Comparison of ENCODE assay signal across 17 mouse cellular contexts in the genomic region with DNA sequence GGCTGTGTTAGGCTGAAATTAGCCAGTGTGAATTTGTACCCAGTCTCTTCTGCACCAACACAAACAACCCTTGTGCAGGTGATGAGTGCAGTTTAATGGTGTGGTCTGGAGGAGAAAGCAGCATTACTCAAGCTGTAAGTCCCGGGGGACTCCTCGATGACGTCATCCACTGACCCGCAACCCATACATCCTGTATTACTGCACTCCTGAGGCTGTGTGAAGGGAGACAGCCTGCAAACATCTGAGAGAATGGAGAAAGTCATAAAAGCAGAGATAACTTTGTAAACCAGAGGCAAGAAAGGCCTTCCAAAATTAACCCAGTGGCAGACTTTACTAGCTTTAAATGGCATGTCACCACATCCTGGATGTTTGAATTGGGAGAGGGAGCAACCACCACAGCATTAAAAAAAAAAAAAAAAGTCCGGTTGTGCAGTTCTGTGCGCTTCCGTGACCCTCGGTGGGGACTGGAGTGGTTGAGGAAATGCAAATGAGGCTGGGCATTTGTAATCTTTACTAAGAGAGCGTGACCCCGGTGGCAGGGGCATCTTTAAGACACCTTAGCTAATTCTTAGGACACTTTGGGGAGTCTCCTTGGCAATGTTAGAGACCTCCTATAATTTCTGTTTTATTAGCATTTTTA. TPM values are rescaled to one million over a fixed set of nuclear protein-coding genes. Genes with fewer than 3 reads are reported as not detected.
DNase-seq lines count a peak whose midpoint lies in the region; ATAC-seq and TF ChIP-seq lines count a peak whose summit lies in the region.
"Had no signal": no experiment of that assay in that cellular context is flagged by ENCODE, and none has a peak within 500 bp of the region (broad histone marks: within the 10 kb centered on the region; RNA-seq: fewer than 3 reads in every experiment).

No protein-coding gene starts in this region.

- intact Hi-C loops in heart, postnatal 14 days (cut with DNase I): no loop called here

- H3K9me3 ChIP-seq in heart, embryonic 13.5 days: no peaks in the 10 kb centered on the region
- no peaks in the 10 kb centered on the region for H3K9me3 ChIP-seq in midbrain, postnatal 0 days (ENCODE audit: low read length)
- H3K9me3 ChIP-seq: embryonic facial prominence, embryonic 13.5 days; G1E; heart, embryonic 15.5 days; neural tube, embryonic 12.5 days had no signal

- no peak for ATAC-seq in heart, embryonic 13.5 days (ENCODE audit: extremely low read depth, insufficient number of reproducible peaks, low FRiP score, low TSS enrichment)
- no peak for ATAC-seq in midbrain, postnatal 0 days (ENCODE audit: low FRiP score)
- ATAC-seq: intestine, embryonic 16.5 days had no signal

- TF ChIP-seq CTCF in midbrain, postnatal 0 days (IDR thresholded peaks at IDR 0.05): no peak

- WGBS in heart, embryonic 13.5 days: 46% methylated on average over 10 of the region's 10 CpGs
- 62% methylated on average over 10 of the region's 10 CpGs for WGBS in midbrain, postnatal 0 days

- no peak for DNase-seq in heart, postnatal 14 days
- peak; percentile 78 for DNase-seq in A20 (ENCODE audit: low read depth, low spot score)
- peak; percentile 47 for DNase-seq in c-Kit-positive CD71-negative TER-119-negative erythroid progenitor cells, embryonic 14.5 days (ENCODE audit: low read depth)
- peak; percentile 66 to 67 for DNase-seq in spleen, adult 18-20 months
- DNase-seq in adrenal gland, postnatal 14 days: no peak
- no peak for DNase-seq in adrenal gland, postnatal 10 days
- no peak for DNase-seq in midbrain, postnatal 0 days (ENCODE audit: low spot score)
- DNase-seq: adrenal gland, adult 8-10 months; right cerebral cortex, postnatal 14 days had no signal

- H3K27ac ChIP-seq in heart, embryonic 13.5 days (replicated peaks): 0 out of 2 replicates have a peak overlapping the region, but pooled peaks have one; percentile 25
- no peak overlapping the region for H3K27ac ChIP-seq in midbrain, postnatal 0 days (ENCODE audit: low read depth, low read length)
- H3K27ac ChIP-seq: embryonic facial prominence, embryonic 13.5 days; heart, embryonic 15.5 days; liver, embryonic 14.5 days; neural tube, embryonic 12.5 days had no signal

- no peak overlapping the region for H3K9ac ChIP-seq in heart, embryonic 13.5 days
- H3K9ac ChIP-seq in midbrain, postnatal 0 days (replicated peaks; ENCODE audit: low read length, poor library complexity, severe bottlenecking): no peak overlapping the region
- H3K9ac ChIP-seq: embryonic facial prominence, embryonic 13.5 days; heart, embryonic 15.5 days; liver, embryonic 14.5 days; neural tube, embryonic 12.5 days had no signal

- H3K4me2 ChIP-seq in heart, embryonic 13.5 days: no peak overlapping the region
- H3K4me2 ChIP-seq in midbrain, postnatal 0 days (ENCODE audit: low read depth, low read length, poor library complexity, severe bottlenecking): no peak overlapping the region
- H3K4me2 ChIP-seq: embryonic facial prominence, embryonic 13.5 days; heart, embryonic 15.5 days; neural tube, embryonic 12.5 days had no signal

- no peaks in the 10 kb centered on the region for H3K27me3 ChIP-seq in heart, embryonic 13.5 days (replicated peaks)
- no peaks in the 10 kb centered on the region for H3K27me3 ChIP-seq in midbrain, postnatal 0 days (ENCODE audit: insufficient read depth, low read length)
- H3K27me3 ChIP-seq: embryonic facial prominence, embryonic 13.5 days; heart, embryonic 15.5 days; neural tube, embryonic 12.5 days had no signal

- no peak overlapping the region for H3K4me3 ChIP-seq in heart, embryonic 13.5 days
- no peak overlapping the region for H3K4me3 ChIP-seq in midbrain, postnatal 0 days (ENCODE audit: low read depth, low read length)
- H3K4me3 ChIP-seq: embryonic facial prominence, embryonic 13.5 days; heart, embryonic 15.5 days; megakaryocyte, embryonic 14.5 days; neural tube, embryonic 12.5 days had no signal

- no peaks in the 10 kb centered on the region for H3K36me3 ChIP-seq in heart, embryonic 13.5 days
- H3K36me3 ChIP-seq in midbrain, postnatal 0 days (ENCODE audit: insufficient read depth, low read length): no peaks in the 10 kb centered on the region
- H3K36me3 ChIP-seq: embryonic facial prominence, embryonic 13.5 days; G1E; heart, embryonic 15.5 days; neural tube, embryonic 12.5 days had no signal

- peaks cover 76% of the 10 kb centered on the region for H3K4me1 ChIP-seq in heart, embryonic 13.5 days
- H3K4me1 ChIP-seq in midbrain, postnatal 0 days (ENCODE audit: insufficient read depth, low read length): no peaks in the 10 kb centered on the region
- H3K4me1 ChIP-seq: megakaryocyte, embryonic 14.5 days; neural tube, embryonic 12.5 days had no signal

RNA-seq across cellular contexts. Expression of a gene that starts 36.8 kb away (rescaled TPM):
- polyA plus RNA-seq in heart, embryonic 13.5 days (2015; fragmentation: Nextera tagmentation; extraction: Ambion mirVana): 44.7 and 49.7 TPM in 2 replicates
- 1 to 10 TPM; 1.0 to 1.1 TPM for total RNA-seq in heart, postnatal 14 days (2021)
- total RNA-seq in adrenal gland, postnatal 14 days (2021): 0.30 and 0.41 TPM in 2 replicates
- under 1 TPM; 0.15 to 0.69 TPM for total RNA-seq in adrenal gland, postnatal 10 days (2021)
- 0.66 and 1.6 TPM in 2 replicates for total RNA-seq in midbrain, postnatal 0 days (2014; rRNA removed)
- 0.31 and 0.55 TPM in 2 replicates for polyA plus RNA-seq in midbrain, postnatal 0 days (2015; fragmentation: Nextera tagmentation; extraction: Ambion mirVana)
- polyA plus RNA-seq: G1E had no signal

Comparison
In these comparisons a context has a peak if more than half of its experiments do, and no peak if none do; other contexts are left out.
1. DNase-seq: peak in A20 (single experiment), c-Kit-positive CD71-negative TER-119-negative erythroid progenitor cells, embryonic 14.5 days (single experiment) and spleen, adult 18-20 months (2 of 2); none in heart, postnatal 14 days (0 of 2), adrenal gland, postnatal 14 days (single experiment), adrenal gland, postnatal 10 days (single experiment) and midbrain, postnatal 0 days (single experiment).